Mouse (Mus musculus): ENCODE measurements around the gene Gm17622. TPM values are rescaled to one million over a fixed set of nuclear protein-coding genes. Genes with fewer than 3 reads are reported as not detected.
A peak's percentile ranks its signal among the peaks of the same experiment; 100 is the strongest.

The Gm17622 gene
- polyA plus RNA-seq, 1 experiment from 2014 or later: not detected

GRCm38 (mm10) chr13:96496630-96497029 is 6.1 kb downstream of the Gm17622 start:
- Histone ChIP-seq H3K36me3 (ENCODE audit: control insufficient read depth, insufficient read depth, low read length) (0 out of 2 replicates have a peak, but pooled peaks cover 4% of the 10 kb centered on the region), H3K9ac (ENCODE audit: low read length) (no peak overlapping the region), H3K4me3 (replicated peaks; ENCODE audit: low read length) (no peak overlapping the region), H3K4me2 (ENCODE audit: low read depth, low read length) (no peak overlapping the region), H3K27me3 (ENCODE audit: control insufficient read depth, insufficient read depth, low read length) (no peaks in the 10 kb centered on the region), H3K4me1 (ENCODE audit: control insufficient read depth, insufficient read depth, low read length) (no peaks in the 10 kb centered on the region), H3K27ac (ENCODE audit: low read length) (no peak overlapping the region), H3K9me3 (replicated peaks; ENCODE audit: control insufficient read depth, low read length) (no peaks in the 10 kb centered on the region)
- ATAC-seq (ENCODE audit: insufficient read depth, low FRiP score): no peak
- WGBS: 81% methylated on average over 8 of the region's 8 CpGs

GRCm38 (mm10) chr13:96499891-96500290 is 9.4 kb downstream of the Gm17622 start:
- no peaks in the 10 kb centered on the region for H3K4me1 ChIP-seq (ENCODE audit: control insufficient read depth, insufficient read depth, low read length)
- no peak overlapping the region for H3K4me2 ChIP-seq (ENCODE audit: low read depth, low read length)
- H3K9ac ChIP-seq (ENCODE audit: low read length): no peak overlapping the region
- H3K36me3 ChIP-seq (ENCODE audit: control insufficient read depth, insufficient read depth, low read length): peaks cover 7% of the 10 kb centered on the region; the same call in 1 of the 2 replicates
- no peaks in the 10 kb centered on the region for H3K9me3 ChIP-seq (replicated peaks; ENCODE audit: control insufficient read depth, low read length)
- no peak overlapping the region for H3K27ac ChIP-seq (ENCODE audit: low read length)
- H3K27me3 ChIP-seq (ENCODE audit: control insufficient read depth, insufficient read depth, low read length): no peaks in the 10 kb centered on the region
- ATAC-seq (ENCODE audit: insufficient read depth, low FRiP score): no peak
- H3K4me3 ChIP-seq (replicated peaks; ENCODE audit: low read length): no peak overlapping the region
- 83% methylated on average over 2 of the region's 2 CpGs for WGBS

GRCm38 (mm10) chr13:96505661-96506060 is 15.1 kb downstream of the Gm17622 start:
- ATAC-seq (ENCODE audit: insufficient read depth, low FRiP score): no peak
- no peaks in the 10 kb centered on the region for H3K9me3 ChIP-seq (replicated peaks; ENCODE audit: control insufficient read depth, low read length)
- 69% methylated on average over 4 of the region's 4 CpGs for WGBS
- no peak overlapping the region for H3K4me2 ChIP-seq (ENCODE audit: low read depth, low read length)
- no peak overlapping the region for H3K4me3 ChIP-seq (replicated peaks; ENCODE audit: low read length)
- no peaks in the 10 kb centered on the region for H3K27me3 ChIP-seq (ENCODE audit: control insufficient read depth, insufficient read depth, low read length)
- peaks cover 4% of the 10 kb centered on the region; the same call in 1 of the 2 replicates for H3K36me3 ChIP-seq (ENCODE audit: control insufficient read depth, insufficient read depth, low read length)
- H3K9ac ChIP-seq (ENCODE audit: low read length): no peak overlapping the region
- no peak overlapping the region for H3K27ac ChIP-seq (ENCODE audit: low read length)
- peaks cover 8% of the 10 kb centered on the region; the same call in 1 of the 2 replicates for H3K4me1 ChIP-seq (ENCODE audit: control insufficient read depth, insufficient read depth, low read length)

GRCm38 (mm10) chr13:96506313-96506712 is 15.8 kb downstream of the Gm17622 start:
- Histone ChIP-seq H3K9ac (ENCODE audit: low read length) (no peak overlapping the region), H3K27ac (ENCODE audit: low read length) (no peak overlapping the region), H3K4me2 (ENCODE audit: low read depth, low read length) (no peak overlapping the region), H3K27me3 (ENCODE audit: control insufficient read depth, insufficient read depth, low read length) (no peaks in the 10 kb centered on the region), H3K36me3 (ENCODE audit: control insufficient read depth, insufficient read depth, low read length) (peaks cover 4% of the 10 kb centered on the region; the same call in 1 of the 2 replicates), H3K9me3 (replicated peaks; ENCODE audit: control insufficient read depth, low read length) (no peaks in the 10 kb centered on the region), H3K4me3 (replicated peaks; ENCODE audit: low read length) (no peak overlapping the region), H3K4me1 (ENCODE audit: control insufficient read depth, insufficient read depth, low read length) (peaks cover 12% of the 10 kb centered on the region)
- ATAC-seq (ENCODE audit: insufficient read depth, low FRiP score): no peak
- 73% methylated on average over 6 of the region's 6 CpGs for WGBS

- Histone ChIP-seq H3K4me3 (replicated peaks; ENCODE audit: low read length) (no peak overlapping the region), H3K9ac (ENCODE audit: low read length) (no peak overlapping the region), H3K27me3 (ENCODE audit: control insufficient read depth, insufficient read depth, low read length) (no peaks in the 10 kb centered on the region), H3K4me1 (ENCODE audit: control insufficient read depth, insufficient read depth, low read length) (peaks cover 21% of the 10 kb centered on the region), H3K27ac (ENCODE audit: low read length) (no peak overlapping the region), H3K36me3 (ENCODE audit: control insufficient read depth, insufficient read depth, low read length) (peaks cover 4% of the 10 kb centered on the region; the same call in 1 of the 2 replicates), H3K4me2 (ENCODE audit: low read depth, low read length) (no peak overlapping the region), H3K9me3 (replicated peaks; ENCODE audit: control insufficient read depth, low read length) (no peaks in the 10 kb centered on the region)
- no peak for ATAC-seq (ENCODE audit: insufficient read depth, low FRiP score)
- WGBS: 77% methylated on average over 4 of the region's 4 CpGs
These were observed 17.0 kb downstream of the Gm17622 start for GRCm38 (mm10) chr13:96507541-96507940.

- WGBS: 58% methylated on average over 13 of the region's 13 CpGs
- no peak for ATAC-seq (ENCODE audit: insufficient read depth, low FRiP score)
- H3K4me3 ChIP-seq (replicated peaks; ENCODE audit: low read length): no peak overlapping the region
- H3K36me3 ChIP-seq (ENCODE audit: control insufficient read depth, insufficient read depth, low read length): no peaks in the 10 kb centered on the region
- H3K9ac ChIP-seq (ENCODE audit: low read length): no peak overlapping the region
- H3K4me2 ChIP-seq (ENCODE audit: low read depth, low read length): no peak overlapping the region
- peak overlapping the region; percentile 42; the same call in 1 of the 2 replicates for H3K27ac ChIP-seq (ENCODE audit: low read length)
- no peaks in the 10 kb centered on the region for H3K9me3 ChIP-seq (replicated peaks; ENCODE audit: control insufficient read depth, low read length)
- H3K4me1 ChIP-seq (ENCODE audit: control insufficient read depth, insufficient read depth, low read length): peaks cover 26% of the 10 kb centered on the region
- H3K27me3 ChIP-seq (ENCODE audit: control insufficient read depth, insufficient read depth, low read length): no peaks in the 10 kb centered on the region
These were observed 20.1 kb downstream of the Gm17622 start for GRCm38 (mm10) chr13:96510635-96511034.

GRCm38 (mm10) chr13:96511262-96511661 is 20.7 kb downstream of the Gm17622 start:
- H3K4me3 ChIP-seq (replicated peaks; ENCODE audit: low read length): no peak overlapping the region
- no peaks in the 10 kb centered on the region for H3K36me3 ChIP-seq (ENCODE audit: control insufficient read depth, insufficient read depth, low read length)
- peak overlapping the region; percentile 42; the same call in 1 of the 2 replicates for H3K27ac ChIP-seq (ENCODE audit: low read length)
- WGBS: 72% methylated on average over 1 of the region's 1 CpGs
- H3K27me3 ChIP-seq (ENCODE audit: control insufficient read depth, insufficient read depth, low read length): no peaks in the 10 kb centered on the region
- no peak overlapping the region for H3K9ac ChIP-seq (ENCODE audit: low read length)
- ATAC-seq (ENCODE audit: insufficient read depth, low FRiP score): no peak
- no peaks in the 10 kb centered on the region for H3K9me3 ChIP-seq (replicated peaks; ENCODE audit: control insufficient read depth, low read length)
- H3K4me1 ChIP-seq (ENCODE audit: control insufficient read depth, insufficient read depth, low read length): peaks cover 26% of the 10 kb centered on the region
- no peak overlapping the region for H3K4me2 ChIP-seq (ENCODE audit: low read depth, low read length)

GRCm38 (mm10) chr13:96511893-96512292 is 21.4 kb downstream of the Gm17622 start:
- Histone ChIP-seq H3K9ac (ENCODE audit: low read length) (no peak overlapping the region), H3K27me3 (ENCODE audit: control insufficient read depth, insufficient read depth, low read length) (no peaks in the 10 kb centered on the region), H3K9me3 (replicated peaks; ENCODE audit: control insufficient read depth, low read length) (no peaks in the 10 kb centered on the region), H3K4me2 (ENCODE audit: low read depth, low read length) (no peak overlapping the region), H3K27ac (ENCODE audit: low read length) (no peak overlapping the region), H3K4me1 (ENCODE audit: control insufficient read depth, insufficient read depth, low read length) (peaks cover 26% of the 10 kb centered on the region), H3K36me3 (ENCODE audit: control insufficient read depth, insufficient read depth, low read length) (no peaks in the 10 kb centered on the region), H3K4me3 (replicated peaks; ENCODE audit: low read length) (no peak overlapping the region)
- WGBS: 46% methylated on average over 5 of the region's 5 CpGs
- ATAC-seq (ENCODE audit: insufficient read depth, low FRiP score): no peak

GRCm38 (mm10) chr13:96514154-96514942 is 23.8 kb downstream of the Gm17622 start:
- H3K4me2 ChIP-seq (ENCODE audit: low read depth, low read length): no peak overlapping the region
- H3K27me3 ChIP-seq (ENCODE audit: control insufficient read depth, insufficient read depth, low read length): no peaks in the 10 kb centered on the region
- no peak overlapping the region for H3K9ac ChIP-seq (ENCODE audit: low read length)
- no peaks in the 10 kb centered on the region for H3K9me3 ChIP-seq (replicated peaks; ENCODE audit: control insufficient read depth, low read length)
- peak overlapping the region; percentile 14; the same call in 1 of the 2 replicates for H3K27ac ChIP-seq (ENCODE audit: low read length)
- 47% methylated on average over 5 of the region's 5 CpGs for WGBS
- ATAC-seq (ENCODE audit: insufficient read depth, low FRiP score): peak; percentile 49
- H3K4me3 ChIP-seq (replicated peaks; ENCODE audit: low read length): no peak overlapping the region
- no peaks in the 10 kb centered on the region for H3K36me3 ChIP-seq (ENCODE audit: control insufficient read depth, insufficient read depth, low read length)
- peaks cover 26% of the 10 kb centered on the region for H3K4me1 ChIP-seq (ENCODE audit: control insufficient read depth, insufficient read depth, low read length)
